Mouse (Mus musculus): ENCODE data around the gene Wnt9a. TPM values are rescaled to one million over a fixed set of nuclear protein-coding genes. Genes with fewer than 3 reads are reported as not detected.
"Not testable (repeated sequence)": the region's sequence is repeated elsewhere in the genome, so short reads cannot be mapped to it uniquely, and the experiment has no call there.

Wnt9a gene
- 10 to 100 TPM; 11.1 to 11.8 TPM for total RNA-seq (2021)
- long read RNA-seq, experiment 1, transcript Wnt9a-202 (4 exons, 3,318 nt) = major isoform, 37 of 53 reads
- long read RNA-seq, experiment 1, partial matches to known transcripts = 3 of 53 reads
- long read RNA-seq, experiment 1, other reads (novel, unspliced or antisense) = 13 of 53 reads
- long read RNA-seq, experiment 2, transcript Wnt9a-202 (4 exons, 3,318 nt) = major isoform, 27 of 40 reads
- long read RNA-seq, experiment 2, partial matches to known transcripts = 0 of 40 reads
- long read RNA-seq, experiment 2, other reads (novel, unspliced or antisense) = 13 of 40 reads

GRCm38 (mm10) chr11:59306461-59307421 is at the start of gene Wnt9a:
TSS of gene Wnt9a (plus strand) at chr11:59306928.
- peak; percentile 79 for DNase-seq

GRCm38 (mm10) chr11:59259647-59260046 is 47.1 kb upstream of the Wnt9a start:
- no peak for DNase-seq

GRCm38 (mm10) chr11:59260706-59261493 is 45.8 kb upstream of the Wnt9a start:
- no peak for DNase-seq

- DNase-seq = no peak
Observed at GRCm38 (mm10) chr11:59262308-59262707, 44.4 kb upstream of the Wnt9a start.

- DNase-seq = peak; percentile 42
Observed at GRCm38 (mm10) chr11:59263870-59264563, 42.7 kb upstream of the Wnt9a start.

- DNase-seq = no peak
Observed at GRCm38 (mm10) chr11:59264593-59264992, 42.1 kb upstream of the Wnt9a start.

GRCm38 (mm10) chr11:59265154-59265813 is 41.4 kb upstream of the Wnt9a start:
- DNase-seq = no peak

GRCm38 (mm10) chr11:59266727-59267126 is 40.0 kb upstream of the Wnt9a start:
- DNase-seq = no peak

GRCm38 (mm10) chr11:59274184-59274583 is 32.5 kb upstream of the Wnt9a start:
- DNase-seq = no peak

- no peak for DNase-seq
Observed at GRCm38 (mm10) chr11:59276877-59277276, 29.9 kb upstream of the Wnt9a start.

GRCm38 (mm10) chr11:59278047-59278446 is 28.7 kb upstream of the Wnt9a start:
- DNase-seq = no peak

GRCm38 (mm10) chr11:59282111-59282510 is 24.6 kb upstream of the Wnt9a start:
- no peak for DNase-seq

GRCm38 (mm10) chr11:59282933-59283332 is 23.8 kb upstream of the Wnt9a start:
- DNase-seq = peak; percentile 48

- no peak for DNase-seq
Observed at GRCm38 (mm10) chr11:59284146-59284545, 22.6 kb upstream of the Wnt9a start.

- no peak for DNase-seq
Observed at GRCm38 (mm10) chr11:59289706-59290105, 17.0 kb upstream of the Wnt9a start.

- no peak for DNase-seq
Observed at GRCm38 (mm10) chr11:59290702-59291303, 15.9 kb upstream of the Wnt9a start, which contains the start of gene Wnt3a. TSS of gene Wnt3a (minus strand) at chr11:59290752.

GRCm38 (mm10) chr11:59293616-59294015 is 13.1 kb upstream of the Wnt9a start:
- DNase-seq = peak; percentile 29

GRCm38 (mm10) chr11:59297941-59298340 is 8.8 kb upstream of the Wnt9a start:
- peak; percentile 41 for DNase-seq

- DNase-seq = peak; percentile 48
Observed at GRCm38 (mm10) chr11:59300185-59300584, 6.5 kb upstream of the Wnt9a start.

GRCm38 (mm10) chr11:59301053-59301452 is 5.7 kb upstream of the Wnt9a start:
- not testable (repeated sequence) for DNase-seq

Measured in gastrocnemius, postnatal 10 days (tissue).